Mouse (Mus musculus) ES-Bruce4 (cell line): ENCODE data around the gene Ptgis.

ENCODE experiments used
- CTCF ChIP-seq: IDR thresholded peaks from one replicate; pipeline ENCODE4 v1.8.1; 2011; ENCODE audit warnings: low read depth, low read length
- EP300 ChIP-seq: IDR thresholded peaks from 2 replicates; pipeline ENCODE4 v1.6.1; 2011; ENCODE audit warnings: low read depth, low read length; ENCODE audit not compliant: insufficient read depth

DNA sequence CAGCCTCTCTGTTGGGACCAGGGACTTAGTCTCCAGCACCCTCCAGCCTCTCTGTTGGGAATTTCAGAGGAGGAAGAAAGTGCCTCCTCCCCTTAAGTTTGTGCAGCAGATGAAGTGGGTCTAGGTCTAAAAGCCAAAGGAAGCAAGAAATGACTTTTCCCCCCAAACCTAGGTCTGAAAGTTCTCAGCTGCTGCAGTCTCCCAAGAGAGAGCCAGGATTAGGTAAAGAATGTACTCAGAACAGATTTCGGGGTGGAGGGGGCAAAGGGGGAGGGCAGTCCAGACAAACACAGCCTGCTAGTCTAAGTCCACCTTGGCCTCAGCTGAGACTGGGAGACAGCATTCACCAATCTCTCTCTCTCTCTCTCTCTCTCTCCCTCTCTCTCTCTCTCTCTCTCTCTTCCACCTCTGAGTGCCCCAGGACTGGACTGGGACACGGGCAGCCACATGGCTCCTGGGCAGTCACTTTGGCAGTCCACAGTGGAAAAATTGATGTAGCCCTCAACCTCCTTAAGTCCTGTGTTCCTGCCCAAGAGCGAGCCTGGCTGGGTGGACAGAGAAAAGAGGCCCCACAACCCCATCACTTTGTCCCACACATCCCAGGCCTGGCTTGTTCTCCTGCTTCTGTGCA is 11.8 kb upstream of the Ptgis start:
- TF ChIP-seq EP300 (no peak), CTCF (no peak)
